Mouse (Mus musculus) heart, postnatal 0 days (tissue): ENCODE measurements at regions not wholly inside any gene's neighbourhood (a gene's known extent, or its start where the extent isn't known, plus 50 kb on each side); places are given as distances from the start of the nearest gene placed in this dataset.

ENCODE experiments used
- ATAC-seq: fragments of 200-750 bp; cut with Nextera tagmentation; 2 replicates; pipeline ENCODE4 v1.8.0; 2017; ENCODE audit warnings: low read depth, moderate number of reproducible peaks, moderate library complexity; ENCODE audit not compliant: insufficient read depth
- DNase-seq: peaks from one replicate; pipeline ENCODE4 v3.0.0-alpha.2; 2016; ENCODE audit warnings: low spot score
- H3K27ac ChIP-seq: fragments of 300-500 bp; sonication (generic); 2 replicates; pipeline ENCODE4 v1.5.1; 2014; ENCODE audit warnings: low read depth, mild to moderate bottlenecking
- H3K27me3 ChIP-seq: fragments of 300-500 bp; sonication (generic); 2 replicates; pipeline ENCODE4 v1.6.1; 2014; ENCODE audit warnings: low read length, mixed read lengths; ENCODE audit not compliant: control insufficient read depth, insufficient read depth
- H3K36me3 ChIP-seq: fragments of 300-500 bp; sonication (generic); replicated peaks from 2 replicates; pipeline ENCODE4 v1.6.1; 2014; ENCODE audit warnings: low read length, mixed read lengths; ENCODE audit not compliant: control insufficient read depth, insufficient read depth
- H3K4me1 ChIP-seq: fragments of 300-500 bp; sonication (generic); 2 replicates; pipeline ENCODE4 v1.6.1; 2014; ENCODE audit warnings: antibody characterized with exemption; ENCODE audit not compliant: control insufficient read depth, insufficient read depth
- H3K4me2 ChIP-seq: fragments of 300-500 bp; sonication (generic); 2 replicates; pipeline ENCODE4 v1.6.1; 2014; ENCODE audit warnings: low read depth, mild to moderate bottlenecking, low read length, moderate library complexity
- H3K4me3 ChIP-seq: fragments of 300-500 bp; sonication (generic); 2 replicates; pipeline ENCODE4 v1.5.1; 2014; ENCODE audit warnings: low read depth, low read length
- H3K9ac ChIP-seq: fragments of 300-500 bp; sonication (generic); replicated peaks from 2 replicates; pipeline ENCODE4 v1.6.1; 2014; ENCODE audit warnings: low read depth, low read length, mixed read lengths
- H3K9me3 ChIP-seq: fragments of 300-500 bp; sonication (generic); replicated peaks from 2 replicates; pipeline ENCODE4 v1.6.1; 2016; ENCODE audit warnings: low read length; ENCODE audit not compliant: control insufficient read depth
- CTCF ChIP-seq: IDR thresholded peaks from 2 replicates; pipeline ENCODE4 v1.5.1; 2016; ENCODE audit warnings: antibody characterized with exemption, control low read depth, low read depth
- EP300 ChIP-seq: IDR thresholded peaks from 2 replicates; pipeline ENCODE4 v1.6.1; 2016; ENCODE audit warnings: antibody characterized with exemption, low read depth
- WGBS: fragments of 180-500 bp; shearing (Covaris S2); extraction: QIAGEN DNeasy Blood & Tissue Kit; methylation state at CpG from one replicate; pipeline ENCODE4 v1.1.7; 2014; 5-methylcytosine and 5-hydroxymethylcytosine counted together

DNA sequence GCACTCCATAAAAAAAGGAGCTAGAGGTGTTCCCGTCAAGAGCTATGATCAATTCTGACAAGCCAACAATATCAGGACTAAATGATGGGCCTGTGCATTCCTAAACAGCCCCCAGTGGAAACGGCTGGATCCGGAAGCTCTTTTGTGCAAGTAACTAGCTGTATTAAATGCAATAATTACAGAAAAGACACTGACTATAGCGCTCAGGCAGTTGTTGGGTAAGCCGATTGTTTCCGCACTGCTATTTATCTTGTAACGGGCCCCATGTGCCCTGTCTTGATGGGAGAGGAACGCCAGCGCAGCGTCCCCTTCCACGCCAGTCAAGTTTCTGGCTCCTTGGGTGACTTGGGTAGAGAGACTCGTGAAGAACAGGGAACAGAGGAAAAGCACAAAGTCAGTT lies 142.4 kb upstream of the Sp8 start:
- no peak overlapping the region for H3K4me3 ChIP-seq
- no peaks in the 10 kb centered on the region for H3K4me1 ChIP-seq
- no peak overlapping the region for H3K27ac ChIP-seq
- no peaks in the 10 kb centered on the region for H3K27me3 ChIP-seq
- ATAC-seq (no peak), DNase-seq (no peak)
- no peaks in the 10 kb centered on the region for H3K9me3 ChIP-seq
- no peak overlapping the region for H3K4me2 ChIP-seq
- no peaks in the 10 kb centered on the region for H3K36me3 ChIP-seq
- WGBS = 70% methylated on average over 12 of the region's 12 CpGs
- no peak overlapping the region for H3K9ac ChIP-seq
- no peak for TF ChIP-seq CTCF
- no peak for TF ChIP-seq EP300

DNA sequence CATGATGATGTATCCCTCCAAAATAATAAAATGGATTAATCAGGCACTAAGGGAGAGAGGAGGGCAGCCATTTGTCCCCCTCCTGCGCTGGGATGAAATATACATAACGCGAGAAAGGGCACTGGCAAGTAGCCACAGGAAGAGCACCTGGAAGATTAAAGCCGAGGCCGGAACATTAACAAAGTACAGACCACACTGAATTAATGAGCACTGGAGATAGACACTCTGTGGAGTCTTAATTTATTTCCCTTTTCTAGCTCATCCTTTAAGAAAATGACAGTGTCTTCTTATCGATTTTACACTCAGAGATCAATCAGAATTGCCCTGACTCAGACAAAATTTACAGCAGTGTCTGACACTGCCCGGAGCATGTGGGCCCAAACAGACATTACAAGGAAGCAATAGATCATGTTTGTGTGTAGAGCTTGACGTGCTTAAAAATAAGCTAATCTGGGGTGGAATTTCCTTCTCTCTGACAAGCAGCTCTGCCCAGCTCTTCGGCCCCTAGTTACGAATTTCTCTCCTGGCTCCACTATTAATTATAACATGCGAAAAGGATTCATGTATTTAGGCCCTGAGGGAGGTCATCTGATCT lies 143.0 kb upstream of the Sp8 start:
- no peak overlapping the region for H3K9ac ChIP-seq
- no peak overlapping the region for H3K27ac ChIP-seq
- TF ChIP-seq EP300 (no peak), CTCF (no peak)
- WGBS = 64% methylated on average over 11 of the region's 11 CpGs
- H3K4me3 ChIP-seq = no peak overlapping the region
- ATAC-seq (no peak), DNase-seq (no peak)
- no peaks in the 10 kb centered on the region for H3K36me3 ChIP-seq
- H3K4me1 ChIP-seq = no peaks in the 10 kb centered on the region
- no peaks in the 10 kb centered on the region for H3K27me3 ChIP-seq
- no peak overlapping the region for H3K4me2 ChIP-seq
- no peaks in the 10 kb centered on the region for H3K9me3 ChIP-seq

- H3K4me1 ChIP-seq = no peaks in the 10 kb centered on the region
- TF ChIP-seq EP300 = no peak
- no peak for TF ChIP-seq CTCF
- no peak overlapping the region for H3K4me3 ChIP-seq
- H3K27me3 ChIP-seq = no peaks in the 10 kb centered on the region
- ATAC-seq (no peak), DNase-seq (no peak)
- no peak overlapping the region for H3K27ac ChIP-seq
- H3K9ac ChIP-seq = no peak overlapping the region
- 58% methylated on average over 2 of the region's 2 CpGs for WGBS
- no peaks in the 10 kb centered on the region for H3K9me3 ChIP-seq
- H3K36me3 ChIP-seq = no peaks in the 10 kb centered on the region
- no peak overlapping the region for H3K4me2 ChIP-seq
Measured at GRCm38 (mm10) chr12:118701838-118702237, 144.3 kb upstream of the Sp8 start.

DNA sequence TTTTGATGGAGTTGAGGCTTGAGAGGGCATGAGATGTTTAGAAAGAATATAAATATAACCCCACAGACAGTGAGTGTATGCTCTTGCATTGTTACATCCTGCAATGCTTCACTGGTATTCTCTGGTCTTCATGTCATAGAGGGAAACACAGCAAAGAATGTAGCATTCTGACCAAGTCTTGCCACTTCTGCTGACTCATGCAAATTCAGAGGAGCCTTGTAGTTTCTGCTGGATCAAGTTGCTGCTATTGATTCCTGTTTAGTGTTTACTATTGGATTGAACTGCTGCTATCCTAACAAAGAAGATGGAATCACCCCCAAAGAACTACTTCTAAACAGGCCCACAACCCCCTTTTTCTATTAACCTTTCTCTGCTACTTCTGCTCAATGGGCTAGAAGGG lies 148.0 kb upstream of the Sp8 start:
- no peak for TF ChIP-seq EP300
- no peak for TF ChIP-seq CTCF
- H3K27ac ChIP-seq = no peak overlapping the region
- H3K9me3 ChIP-seq = no peaks in the 10 kb centered on the region
- ATAC-seq = no peak
- H3K4me1 ChIP-seq = no peaks in the 10 kb centered on the region
- no peak for DNase-seq
- H3K4me2 ChIP-seq = no peak overlapping the region
- H3K9ac ChIP-seq = no peak overlapping the region
- no peaks in the 10 kb centered on the region for H3K27me3 ChIP-seq
- no peak overlapping the region for H3K4me3 ChIP-seq
- H3K36me3 ChIP-seq = no peaks in the 10 kb centered on the region

DNA sequence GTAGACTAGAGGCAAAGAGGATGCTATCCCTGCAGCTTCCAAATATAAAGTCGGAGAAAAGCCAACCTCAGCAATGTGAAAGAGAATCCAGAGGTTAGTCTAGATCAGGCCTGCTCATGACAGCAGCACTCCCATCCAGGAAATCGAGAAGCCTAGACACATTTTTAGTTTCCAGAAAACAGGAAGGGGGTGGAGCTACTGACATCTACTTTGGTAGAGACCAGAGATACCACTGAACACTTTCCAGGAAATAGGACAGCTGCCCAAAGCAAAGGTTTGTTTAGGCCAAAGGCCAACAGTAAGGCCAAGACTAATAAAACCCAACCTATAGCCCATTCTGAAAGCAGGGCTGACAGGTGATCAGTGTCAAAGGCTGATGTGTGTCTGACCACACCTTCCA lies 151.4 kb upstream of the Sp8 start:
- WGBS = 51% methylated on average over 2 of the region's 2 CpGs
- H3K27ac ChIP-seq = no peak overlapping the region
- DNase-seq = no peak
- TF ChIP-seq CTCF = no peak
- TF ChIP-seq EP300 = no peak
- ATAC-seq = no peak
- no peak overlapping the region for H3K4me3 ChIP-seq
- no peaks in the 10 kb centered on the region for H3K36me3 ChIP-seq
- no peaks in the 10 kb centered on the region for H3K9me3 ChIP-seq
- no peaks in the 10 kb centered on the region for H3K27me3 ChIP-seq
- H3K4me2 ChIP-seq = no peak overlapping the region
- H3K9ac ChIP-seq = no peak overlapping the region
- H3K4me1 ChIP-seq = no peaks in the 10 kb centered on the region

- Histone ChIP-seq H3K9me3 (no peaks in the 10 kb centered on the region), H3K4me1 (no peaks in the 10 kb centered on the region), H3K27ac (no peak overlapping the region), H3K36me3 (no peaks in the 10 kb centered on the region), H3K4me2 (no peak overlapping the region), H3K4me3 (no peak overlapping the region), H3K27me3 (no peaks in the 10 kb centered on the region), H3K9ac (no peak overlapping the region)
- DNase-seq = no peak
- 88% methylated on average over 1 of the region's 1 CpGs for WGBS
- no peak for ATAC-seq
- TF ChIP-seq EP300 = no peak
- no peak for TF ChIP-seq CTCF
Measured at GRCm38 (mm10) chr12:118682902-118683301, 163.2 kb upstream of the Sp8 start.
